Mouse (Mus musculus) intestine, embryonic 15.5 days (tissue): Measurements from ENCODE around the gene Mettl27. TPM values are rescaled to one million over a fixed set of nuclear protein-coding genes. Genes with fewer than 3 reads are reported as not detected.

Source experiments
- ATAC-seq: fragments of 200-750 bp; cut with Nextera tagmentation; 2 replicates; pipeline ENCODE4 v1.8.0; 2017; ENCODE audit warnings: moderate TSS enrichment, moderate library complexity
- H3K27ac ChIP-seq: fragments of 300-500 bp; sonication (generic); 2 replicates; pipeline ENCODE4 v1.5.1; 2015; ENCODE audit warnings: mild to moderate bottlenecking, inconsistent platforms
- H3K27me3 ChIP-seq: fragments of 300-500 bp; sonication (generic); replicated peaks from 2 replicates; pipeline ENCODE4 v1.6.1; 2015; ENCODE audit warnings: inconsistent platforms
- H3K36me3 ChIP-seq: fragments of 300-500 bp; sonication (generic); 2 replicates; pipeline ENCODE4 v1.6.1; 2015; ENCODE audit warnings: inconsistent platforms
- H3K4me1 ChIP-seq: fragments of 300-500 bp; sonication (generic); replicated peaks from 2 replicates; pipeline ENCODE4 v1.6.1; 2015; ENCODE audit warnings: inconsistent platforms
- H3K4me2 ChIP-seq: fragments of 300-500 bp; sonication (generic); replicated peaks from 2 replicates; pipeline ENCODE4 v1.6.1; 2015; ENCODE audit warnings: mild to moderate bottlenecking, inconsistent platforms
- H3K4me3 ChIP-seq: fragments of 300-500 bp; sonication (generic); replicated peaks from 2 replicates; pipeline ENCODE4 v1.5.1; 2015; ENCODE audit warnings: inconsistent platforms
- H3K9ac ChIP-seq: fragments of 300-500 bp; sonication (generic); 2 replicates; pipeline ENCODE4 v1.6.1; 2015; ENCODE audit warnings: inconsistent platforms
- H3K9me3 ChIP-seq: fragments of 300-500 bp; sonication (generic); 2 replicates; pipeline ENCODE4 v1.6.1; 2016; ENCODE audit warnings: inconsistent platforms
- WGBS: fragments of 180-500 bp; shearing (Covaris S2); methylation state at CpG from one replicate; pipeline ENCODE4 v1.1.7; 2015; 5-methylcytosine and 5-hydroxymethylcytosine counted together
- polyA plus RNA-seq: library from polyadenylated mRNA; unstranded; fragments of >200 nt; fragmentation: Nextera tagmentation; extraction: Ambion mirVana; gene quantifications from 2 replicates; pipeline ENCODE4 v1.2.1, GENCODE M21; 2015

Mettl27 gene
- polyA plus RNA-seq, 1 experiment from 2014 or later = 18.5 TPM

DNA sequence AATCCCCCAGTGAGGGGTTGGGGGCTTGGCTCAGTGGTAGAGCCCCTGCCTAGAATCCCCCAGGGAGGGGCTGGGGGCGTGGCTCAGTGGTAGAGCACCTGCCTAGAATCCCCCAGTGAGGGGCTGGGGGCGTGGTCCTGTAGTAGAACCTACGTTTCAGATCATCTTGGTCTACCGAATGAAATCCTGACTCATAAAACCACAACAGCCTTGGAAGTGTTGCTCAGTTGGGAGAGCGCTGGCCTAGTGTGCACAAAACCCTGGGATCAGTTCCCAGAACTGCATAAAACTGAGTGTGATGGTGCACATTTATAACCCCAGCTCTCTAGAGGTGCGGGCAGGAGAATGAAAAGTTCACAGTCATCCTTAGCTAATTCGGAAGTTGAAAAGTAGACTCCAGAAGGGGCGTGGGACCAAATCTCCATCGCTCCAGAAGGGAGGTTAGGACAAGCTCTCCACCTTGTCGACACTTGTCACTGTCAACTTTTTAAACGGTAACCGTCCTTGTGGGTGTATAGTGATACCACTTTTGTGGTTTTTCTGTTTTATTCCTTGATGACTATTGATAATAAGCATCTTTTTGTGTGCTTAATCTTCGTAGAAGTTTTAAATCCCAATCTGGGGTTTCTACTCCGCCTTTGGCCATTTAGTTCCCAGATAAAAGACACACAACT lies 44.5 kb downstream of the Mettl27 start:
- ATAC-seq = no peak
- H3K27me3 ChIP-seq = no peaks in the 10 kb centered on the region
- H3K4me2 ChIP-seq = no peak overlapping the region
- H3K36me3 ChIP-seq = no peaks in the 10 kb centered on the region
- H3K27ac ChIP-seq = no peak overlapping the region
- 82% methylated on average over 14 of the region's 14 CpGs for WGBS
- H3K9me3 ChIP-seq = no peaks in the 10 kb centered on the region
- H3K9ac ChIP-seq = no peak overlapping the region
- H3K4me3 ChIP-seq = no peak overlapping the region
- H3K4me1 ChIP-seq = 0 out of 2 replicates have a peak, but pooled peaks cover 7% of the 10 kb centered on the region

DNA sequence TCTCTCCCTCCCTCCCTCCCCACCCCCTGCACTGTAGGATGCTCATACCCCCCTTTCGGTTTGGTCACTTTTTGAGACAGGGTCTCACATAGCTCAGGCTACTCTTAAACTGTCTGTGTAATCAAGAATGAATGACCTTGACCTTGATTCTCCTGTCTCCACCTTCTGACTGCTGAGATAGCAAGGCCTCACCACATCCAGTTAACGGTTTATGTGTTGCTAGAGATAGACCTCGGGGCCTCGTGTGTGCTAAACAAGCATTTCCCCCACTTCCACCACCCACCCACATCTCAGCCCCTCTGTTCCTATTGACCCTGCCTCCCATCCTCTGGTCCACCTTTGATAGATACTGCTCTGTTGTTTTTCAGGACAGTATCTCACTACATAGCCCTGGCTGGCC lies 45.7 kb downstream of the Mettl27 start:
- H3K4me3 ChIP-seq = no peak overlapping the region
- no peak for ATAC-seq
- no peak overlapping the region for H3K27ac ChIP-seq
- 74% methylated on average over 4 of the region's 4 CpGs for whole genome bisulfite sequencing
- H3K9me3 ChIP-seq = no peaks in the 10 kb centered on the region
- H3K36me3 ChIP-seq = no peaks in the 10 kb centered on the region
- 0 out of 2 replicates have a peak, but pooled peaks cover 7% of the 10 kb centered on the region for H3K4me1 ChIP-seq
- H3K4me2 ChIP-seq = no peak overlapping the region
- H3K9ac ChIP-seq = no peak overlapping the region
- H3K27me3 ChIP-seq = no peaks in the 10 kb centered on the region

DNA sequence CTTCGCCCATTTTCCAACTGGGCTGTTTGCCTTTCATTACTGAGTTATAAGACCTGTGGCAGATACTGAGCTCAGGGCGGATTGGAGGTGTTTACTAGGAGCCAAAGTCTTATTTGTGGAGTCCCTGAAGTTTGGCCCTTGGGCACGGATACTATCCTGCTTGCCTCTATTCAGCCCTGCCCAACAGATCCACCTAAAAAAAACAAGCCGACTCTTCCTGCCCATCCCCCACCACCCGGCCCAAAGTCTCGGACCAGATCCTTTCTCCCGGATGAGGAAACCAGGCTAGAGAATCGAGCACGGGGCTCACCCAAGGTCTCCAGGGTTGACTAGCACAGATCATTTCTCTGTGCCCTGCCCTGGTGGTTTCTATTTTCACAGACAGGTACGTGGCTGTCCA lies 49.0 kb downstream of the Mettl27 start:
- ATAC-seq = no peak
- peak overlapping the region; percentile 31 for H3K4me2 ChIP-seq
- peak overlapping the region; percentile 44 for H3K27ac ChIP-seq
- H3K4me3 ChIP-seq = no peak overlapping the region
- peaks cover 17% of the 10 kb centered on the region for H3K27me3 ChIP-seq
- peaks cover 13% of the 10 kb centered on the region for H3K4me1 ChIP-seq
- H3K9ac ChIP-seq = no peak overlapping the region
- no peaks in the 10 kb centered on the region for H3K9me3 ChIP-seq
- 46% methylated on average over 10 of the region's 10 CpGs for WGBS
- H3K36me3 ChIP-seq = no peaks in the 10 kb centered on the region

DNA sequence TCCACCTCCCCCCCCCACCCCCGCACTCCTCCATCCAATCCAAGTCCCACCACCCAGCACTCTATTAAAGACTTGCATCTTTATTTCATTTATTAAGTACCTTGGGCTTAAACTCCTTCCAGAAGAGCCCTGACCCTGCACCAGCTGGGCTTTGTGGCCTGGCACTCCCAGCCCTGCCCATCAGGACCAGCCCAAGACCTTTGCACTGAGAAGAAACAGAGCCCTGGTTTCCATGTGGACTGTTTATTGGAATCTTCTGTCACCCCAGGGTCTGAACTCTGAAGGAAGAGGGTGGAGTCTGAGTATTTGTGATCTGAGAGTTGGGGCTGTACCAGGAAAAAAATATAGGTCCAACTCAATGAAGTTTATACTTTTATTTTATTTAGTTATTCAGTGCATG lies 50.9 kb downstream of the Mettl27 start:
- no peak for ATAC-seq
- Histone ChIP-seq H3K4me1 (peaks cover 13% of the 10 kb centered on the region), H3K27me3 (peaks cover 36% of the 10 kb centered on the region), H3K4me2 (no peak overlapping the region), H3K9me3 (no peaks in the 10 kb centered on the region), H3K27ac (no peak overlapping the region), H3K9ac (no peak overlapping the region), H3K4me3 (no peak overlapping the region), H3K36me3 (no peaks in the 10 kb centered on the region)
- 78% methylated on average over 1 of the region's 1 CpGs for WGBS

DNA sequence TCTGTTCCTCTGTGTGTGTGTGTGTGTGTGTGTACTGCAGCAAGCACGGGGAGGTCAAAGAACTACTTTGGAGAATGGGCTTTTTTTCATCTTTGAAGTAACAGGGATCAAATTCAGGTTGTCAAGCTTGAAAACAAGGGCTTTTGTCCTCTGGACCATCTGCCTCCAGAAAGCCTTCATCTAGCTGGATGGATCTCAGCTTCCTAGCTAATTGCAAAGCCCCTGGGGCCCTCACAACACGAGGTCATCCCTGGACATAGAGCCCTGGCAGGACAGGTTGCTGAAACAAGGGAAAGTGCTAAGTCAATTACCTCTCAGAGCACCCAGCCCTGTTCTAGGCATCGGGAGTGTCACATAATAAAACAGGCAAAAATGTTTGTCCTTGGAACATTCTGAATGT lies 51.6 kb downstream of the Mettl27 start:
- Histone ChIP-seq H3K4me3 (no peak overlapping the region), H3K27ac (peak overlapping the region; percentile 60; the same call in 1 of the 2 replicates), H3K4me2 (no peak overlapping the region), H3K9me3 (no peaks in the 10 kb centered on the region), H3K36me3 (no peaks in the 10 kb centered on the region), H3K4me1 (peaks cover 13% of the 10 kb centered on the region), H3K9ac (no peak overlapping the region), H3K27me3 (peaks cover 36% of the 10 kb centered on the region)
- no peak for ATAC-seq
- WGBS = 27% methylated on average over 3 of the region's 3 CpGs

DNA sequence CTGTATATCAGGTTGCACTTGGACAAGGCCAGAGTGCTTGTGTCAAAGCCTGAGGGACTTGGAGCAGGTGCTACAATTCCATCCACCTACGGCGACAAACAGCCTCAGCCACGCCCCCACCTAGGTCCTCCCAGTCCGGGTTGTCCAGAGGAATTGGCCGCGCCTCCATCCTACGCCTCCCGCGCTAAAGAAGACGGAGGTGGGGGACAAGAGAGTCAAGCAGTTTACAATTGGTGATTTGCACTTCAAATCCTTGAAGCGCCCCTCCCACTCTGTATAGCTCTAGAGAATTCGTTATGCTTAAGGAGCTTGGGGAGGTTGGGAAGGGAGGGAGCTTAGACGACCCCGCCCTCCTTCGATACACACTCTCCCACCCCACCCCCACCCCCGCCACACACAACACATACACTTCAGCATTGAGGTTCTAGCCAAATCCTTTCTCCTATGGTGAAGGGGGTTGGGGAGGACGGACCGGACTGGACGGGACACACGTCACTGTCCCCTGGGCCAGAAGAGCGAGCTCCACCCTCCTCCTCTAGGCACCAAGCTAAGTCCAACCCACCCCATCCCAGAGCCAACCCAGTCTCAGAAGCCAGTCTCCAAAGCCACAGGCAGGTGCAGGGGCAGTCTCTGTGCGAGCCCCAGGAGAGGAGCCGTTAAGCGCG lies 53.6 kb downstream of the Mettl27 start, which contains the start of gene Cldn3:
TSS of gene Cldn3 (plus strand) at position 582 of the 665 bp plus-strand sequence.
- Histone ChIP-seq H3K4me3 (peak within 1 kb of the TSS; percentile 46), H3K36me3 (no peaks in the 10 kb centered on the region), H3K9me3 (no peaks in the 10 kb centered on the region), H3K4me1 (peaks cover 13% of the 10 kb centered on the region), H3K9ac (peak within 1 kb of the TSS; percentile 58), H3K27ac (peak within 1 kb of the TSS; percentile 90), H3K4me2 (peak within 1 kb of the TSS; percentile 59), H3K27me3 (peaks cover 36% of the 10 kb centered on the region)
- WGBS = under 1% methylated on average over 25 of the region's 25 CpGs
- ATAC-seq = peak; percentile 91

DNA sequence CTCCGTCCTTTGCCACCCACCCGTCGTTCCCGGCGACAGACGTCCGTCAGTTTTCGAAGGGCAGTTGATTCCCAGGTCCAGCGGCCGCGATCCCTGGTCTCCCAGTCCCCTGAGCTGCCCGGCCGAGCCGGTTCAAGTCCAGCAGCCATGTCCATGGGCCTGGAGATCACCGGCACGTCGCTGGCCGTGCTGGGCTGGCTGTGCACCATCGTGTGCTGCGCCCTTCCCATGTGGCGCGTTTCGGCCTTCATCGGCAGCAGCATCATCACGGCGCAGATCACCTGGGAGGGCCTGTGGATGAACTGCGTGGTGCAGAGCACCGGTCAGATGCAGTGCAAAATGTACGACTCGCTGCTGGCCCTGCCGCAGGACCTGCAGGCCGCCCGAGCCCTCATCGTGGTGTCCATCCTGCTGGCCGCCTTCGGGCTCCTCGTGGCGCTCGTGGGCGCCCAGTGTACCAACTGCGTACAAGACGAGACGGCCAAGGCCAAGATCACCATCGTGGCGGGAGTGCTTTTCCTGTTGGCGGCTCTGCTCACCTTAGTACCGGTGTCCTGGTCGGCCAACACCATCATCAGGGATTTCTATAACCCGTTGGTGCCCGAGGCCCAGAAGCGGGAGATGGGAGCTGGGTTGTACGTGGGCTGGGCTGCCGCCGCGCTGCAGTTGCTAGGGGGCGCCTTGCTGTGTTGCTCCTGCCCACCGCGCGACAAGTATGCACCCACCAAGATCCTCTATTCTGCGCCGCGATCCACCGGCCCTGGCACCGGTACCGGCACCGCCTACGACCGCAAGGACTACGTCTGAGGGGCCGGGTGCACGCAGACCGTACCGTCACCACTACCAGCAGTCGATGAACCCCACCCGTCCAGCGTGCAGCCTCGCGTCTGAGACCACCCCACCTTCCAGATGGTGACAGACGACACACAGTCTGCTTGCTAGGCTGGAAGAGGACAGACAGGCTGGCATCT lies 54.4 kb downstream of the Mettl27 start:
- peak overlapping the region; percentile 46 for H3K4me3 ChIP-seq
- no peaks in the 10 kb centered on the region for H3K9me3 ChIP-seq
- peaks cover 13% of the 10 kb centered on the region for H3K4me1 ChIP-seq
- ATAC-seq = peak; percentile 19
- peak overlapping the region; percentile 90 for H3K27ac ChIP-seq
- H3K4me2 ChIP-seq = peak overlapping the region; percentile 59
- 4% methylated on average over 79 of the region's 79 CpGs for WGBS
- peaks cover 36% of the 10 kb centered on the region for H3K27me3 ChIP-seq
- no peaks in the 10 kb centered on the region for H3K36me3 ChIP-seq
- peak overlapping the region; percentile 58 for H3K9ac ChIP-seq

DNA sequence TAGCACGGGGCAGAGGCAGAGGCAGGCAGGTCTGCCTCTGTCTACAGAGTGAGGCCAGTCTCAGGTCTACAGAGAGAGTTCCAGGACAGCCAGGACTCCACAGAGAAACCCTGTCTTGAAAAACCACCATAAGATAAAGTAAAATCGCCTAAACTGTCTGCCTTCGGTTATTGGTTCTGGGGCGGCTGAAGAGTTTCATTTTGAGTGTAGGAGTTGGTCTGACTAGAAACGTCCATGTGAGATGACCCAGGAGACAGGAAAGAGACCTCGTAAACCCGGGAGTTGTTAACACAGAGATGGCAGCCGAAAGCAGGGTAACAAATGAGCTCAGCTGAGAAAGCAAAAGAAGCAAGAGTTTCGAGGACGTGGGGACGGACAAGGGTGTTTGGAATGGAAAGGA lies 57.0 kb downstream of the Mettl27 start:
- no peaks in the 10 kb centered on the region for H3K36me3 ChIP-seq
- H3K27ac ChIP-seq = peak overlapping the region; percentile 29; the same call in 1 of the 2 replicates
- peaks cover 36% of the 10 kb centered on the region for H3K27me3 ChIP-seq
- H3K4me3 ChIP-seq = peak overlapping the region; percentile 21
- H3K4me2 ChIP-seq = peak overlapping the region; percentile 47
- no peak for ATAC-seq
- H3K4me1 ChIP-seq = peaks cover 13% of the 10 kb centered on the region
- H3K9ac ChIP-seq = 0 out of 2 replicates have a peak overlapping the region, but pooled peaks have one; percentile 6
- WGBS = 45% methylated on average over 11 of the region's 11 CpGs
- H3K9me3 ChIP-seq = no peaks in the 10 kb centered on the region

DNA sequence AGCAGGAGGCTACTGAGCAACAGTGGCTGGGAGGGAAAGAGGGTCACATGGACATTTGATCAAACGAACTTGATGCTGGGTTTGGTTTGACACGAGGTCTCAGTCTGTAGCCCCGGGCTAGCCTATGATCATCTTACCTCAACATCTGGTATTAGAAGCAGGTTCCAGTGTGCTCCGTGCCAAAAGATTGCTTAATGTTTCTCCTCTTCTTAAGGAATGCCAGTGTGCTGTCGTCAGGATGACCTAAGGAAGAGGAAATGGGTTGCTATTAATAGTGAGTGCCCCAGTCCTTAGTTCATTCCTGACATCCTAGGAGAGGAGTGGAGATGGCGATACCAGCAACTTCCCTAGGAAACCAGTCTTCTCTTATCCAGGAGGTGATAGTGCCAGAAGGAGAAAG lies 57.6 kb downstream of the Mettl27 start:
- Histone ChIP-seq H3K9ac (no peak overlapping the region), H3K4me3 (no peak overlapping the region), H3K4me1 (peaks cover 11% of the 10 kb centered on the region), H3K36me3 (no peaks in the 10 kb centered on the region), H3K4me2 (peak overlapping the region; percentile 47), H3K27ac (no peak overlapping the region), H3K27me3 (peaks cover 34% of the 10 kb centered on the region), H3K9me3 (no peaks in the 10 kb centered on the region)
- 59% methylated on average over 6 of the region's 6 CpGs for WGBS
- no peak for ATAC-seq

Other genes starting within 250 kb of the Mettl27 start
- 3.7 and 4.1 TPM in 2 replicates for gene Limk1, start 243.8 kb upstream of the Mettl27 start, polyA plus RNA-seq
- gene Eln, start 185.0 kb upstream of the Mettl27 start, polyA plus RNA-seq = 86.7 and 89.8 TPM in 2 replicates
- not detected in 2 replicates for gene Tmem270, start 25.6 kb upstream of the Mettl27 start, polyA plus RNA-seq
- 3.9 and 5.3 TPM in 2 replicates for gene Cldn13, start 16.8 kb upstream of the Mettl27 start, polyA plus RNA-seq
- 45.6 and 49.2 TPM in 2 replicates for gene Cldn4, start 14.6 kb downstream of the Mettl27 start, polyA plus RNA-seq
- gene Cldn3, start 53.8 kb downstream of the Mettl27 start, polyA plus RNA-seq = 173 and 195 TPM in 2 replicates
- 96.0 and 101 TPM in 2 replicates for gene Abhd11, start 76.8 kb downstream of the Mettl27 start, polyA plus RNA-seq
- gene Stx1a, start 91.1 kb downstream of the Mettl27 start, polyA plus RNA-seq = 13.0 and 15.7 TPM in 2 replicates
- 30.7 and 33.6 TPM in 2 replicates for gene Dnajc30, start 131.8 kb downstream of the Mettl27 start, polyA plus RNA-seq
- gene Bud23, start 132.6 kb downstream of the Mettl27 start, polyA plus RNA-seq = 106 and 115 TPM in 2 replicates
- gene Vps37d, start 145.9 kb downstream of the Mettl27 start, polyA plus RNA-seq = 5.4 and 6.0 TPM in 2 replicates
- gene Mlxipl, start 157.5 kb downstream of the Mettl27 start, polyA plus RNA-seq = 6.5 and 8.7 TPM in 2 replicates
- 26.3 and 28.0 TPM in 2 replicates for gene Tbl2, start 217.3 kb downstream of the Mettl27 start, polyA plus RNA-seq
- gene Bcl7b, start 235.9 kb downstream of the Mettl27 start, polyA plus RNA-seq = 50.2 and 50.3 TPM in 2 replicates